Mouse (Mus musculus) kidney, adult 2 months (tissue): ENCODE results near the gene Wdr82. TPM values are rescaled to one million over a fixed set of nuclear protein-coding genes. Genes with fewer than 3 reads are reported as not detected.

Experiments
- DNase-seq: peaks from one replicate; pipeline ENCODE4 v3.0.0; 2021
- H3K27ac ChIP-seq: fragments of 200-500 bp; 2 replicates; pipeline ENCODE4 v1.5.1; 2012; ENCODE audit warnings: low read depth, low read length, control low read depth, inconsistent platforms; ENCODE audit not compliant: insufficient read depth
- H3K27me3 ChIP-seq: fragments of 200-500 bp; replicated peaks from 2 replicates; pipeline ENCODE4 v1.6.1; 2012; ENCODE audit warnings: mild to moderate bottlenecking, moderate library complexity, low read length, inconsistent platforms; ENCODE audit not compliant: control insufficient read depth, insufficient read depth
- H3K36me3 ChIP-seq: fragments of 200-500 bp; 2 replicates; pipeline ENCODE4 v1.6.1; 2012; ENCODE audit warnings: mild to moderate bottlenecking, moderate library complexity, low read length, inconsistent platforms; ENCODE audit not compliant: control insufficient read depth, insufficient read depth
- H3K4me1 ChIP-seq: fragments of 200-500 bp; 2 replicates; pipeline ENCODE4 v1.6.1; 2011; ENCODE audit warnings: low read length; ENCODE audit not compliant: control insufficient read depth, insufficient read depth
- H3K4me3 ChIP-seq: fragments of 200-500 bp; 2 replicates; pipeline ENCODE4 v1.5.1; 2011; ENCODE audit warnings: mild to moderate bottlenecking, low read depth, low read length, control low read depth; ENCODE audit not compliant: insufficient read depth
- CTCF ChIP-seq: fragments of 200-500 bp; conservative IDR thresholded peaks from 2 replicates; pipeline ENCODE4 v1.5.1; 2011; ENCODE audit warnings: low read depth, mild to moderate bottlenecking, control low read depth, low read length, moderate library complexity, mixed read lengths; ENCODE audit not compliant: insufficient read depth, insufficient read length
- POLR2A ChIP-seq: fragments of 200-500 bp; IDR thresholded peaks from one replicate; pipeline ENCODE4 v1.6.1; 2011; ENCODE audit warnings: low read depth, low read length, control low read depth
- WGBS: fragments of 180-500 bp; shearing (Covaris S2); methylation state at CpG from one replicate; pipeline ENCODE4 v1.1.7; 2018; 5-methylcytosine and 5-hydroxymethylcytosine counted together
- polyA plus RNA-seq: library from polyadenylated mRNA; depleted of rRNA; stranded (reverse); fragments of >200 nt; gene quantifications from 2 replicates; pipeline ENCODE4 v1.2.3, GENCODE M21; 2012

The Wdr82 gene
- polyA plus RNA-seq, 1 experiment: 38.9 TPM

GRCm38 (mm10) chr9:106141955-106142354, 28.8 kb upstream of the Wdr82 start:
- Histone ChIP-seq H3K36me3 (no peaks in the 10 kb centered on the region), H3K4me1 (no peaks in the 10 kb centered on the region), H3K27ac (no peak overlapping the region), H3K27me3 (no peaks in the 10 kb centered on the region), H3K4me3 (no peak overlapping the region)
- TF ChIP-seq POLR2A: no peak
- no peak for TF ChIP-seq CTCF
- no peak for DNase-seq
- 77% methylated on average over 12 of the region's 12 CpGs for WGBS

GRCm38 (mm10) chr9:106144176-106144575, 26.6 kb upstream of the Wdr82 start:
- WGBS: 86% methylated on average over 7 of the region's 7 CpGs
- Histone ChIP-seq H3K36me3 (no peaks in the 10 kb centered on the region), H3K27ac (no peak overlapping the region), H3K4me1 (no peaks in the 10 kb centered on the region), H3K4me3 (no peak overlapping the region), H3K27me3 (no peaks in the 10 kb centered on the region)
- no peak for DNase-seq
- TF ChIP-seq CTCF (no peak), POLR2A (no peak)

- WGBS: 78% methylated on average over 2 of the region's 2 CpGs
- H3K27me3 ChIP-seq: no peaks in the 10 kb centered on the region
- H3K27ac ChIP-seq: no peak overlapping the region
- no peaks in the 10 kb centered on the region for H3K4me1 ChIP-seq
- no peak for DNase-seq
- no peak overlapping the region for H3K4me3 ChIP-seq
- TF ChIP-seq CTCF (no peak), POLR2A (no peak)
- no peaks in the 10 kb centered on the region for H3K36me3 ChIP-seq
Measured at GRCm38 (mm10) chr9:106145582-106145981, 25.1 kb upstream of the Wdr82 start.

GRCm38 (mm10) chr9:106147281-106147680, 23.4 kb upstream of the Wdr82 start:
- 41% methylated on average over 5 of the region's 5 CpGs for WGBS
- Histone ChIP-seq H3K27me3 (no peaks in the 10 kb centered on the region), H3K4me3 (no peak overlapping the region), H3K4me1 (no peaks in the 10 kb centered on the region), H3K36me3 (no peaks in the 10 kb centered on the region), H3K27ac (no peak overlapping the region)
- TF ChIP-seq POLR2A (no peak), CTCF (no peak)
- DNase-seq: no peak

- Histone ChIP-seq H3K4me1 (no peaks in the 10 kb centered on the region), H3K27me3 (no peaks in the 10 kb centered on the region), H3K4me3 (no peak overlapping the region), H3K36me3 (no peaks in the 10 kb centered on the region), H3K27ac (no peak overlapping the region)
- TF ChIP-seq CTCF (no peak), POLR2A (no peak)
- 7% methylated on average over 10 of the region's 10 CpGs for WGBS
- DNase-seq: no peak
Measured at GRCm38 (mm10) chr9:106147851-106148431, 22.8 kb upstream of the Wdr82 start.

GRCm38 (mm10) chr9:106148541-106149398, 22.0 kb upstream of the Wdr82 start:
- H3K4me3 ChIP-seq: no peak overlapping the region

GRCm38 (mm10) chr9:106149399-106149754, 21.4 kb upstream of the Wdr82 start:
- Histone ChIP-seq H3K4me1 (no peaks in the 10 kb centered on the region), H3K36me3 (no peaks in the 10 kb centered on the region), H3K4me3 (no peak overlapping the region), H3K27ac (no peak overlapping the region), H3K27me3 (no peaks in the 10 kb centered on the region)
- no peak for TF ChIP-seq CTCF
- no peak for TF ChIP-seq POLR2A
- 27% methylated on average over 10 of the region's 10 CpGs for WGBS
- no peak for DNase-seq

More at GRCm38 (mm10) chr9:106148541-106149398, 22.0 kb upstream of the Wdr82 start:
- 2% methylated on average over 36 of the region's 36 CpGs for WGBS
- H3K36me3 ChIP-seq: no peaks in the 10 kb centered on the region
- H3K4me1 ChIP-seq: no peaks in the 10 kb centered on the region
- no peak for TF ChIP-seq CTCF
- TF ChIP-seq POLR2A: no peak
- no peaks in the 10 kb centered on the region for H3K27me3 ChIP-seq
- H3K27ac ChIP-seq: no peak overlapping the region
- DNase-seq: no peak
